In genomic region chr2:156196302-156197128, GRCm38 (mm10) we compare ENCODE assay signal across 8 mouse cellular contexts. TPM values are rescaled to one million over a fixed set of nuclear protein-coding genes. Genes with fewer than 3 reads are reported as not detected.
DNase-seq lines count a peak whose midpoint lies in the region; ATAC-seq lines count a peak whose summit lies in the region.

Gene Phf20 (plus strand): TSS chr2:156196466.

- H3K4me2 ChIP-seq in hindbrain, embryonic 15.5 days, result peak within 1 kb of the TSS; percentile 72

- H3K9me3 ChIP-seq in hindbrain, embryonic 15.5 days, result no peaks in the 10 kb centered on the region

- peaks cover 38% of the 10 kb centered on the region for H3K4me1 ChIP-seq in hindbrain, embryonic 15.5 days (replicated peaks)

- H3K4me3 ChIP-seq in hindbrain, embryonic 15.5 days, result peak within 1 kb of the TSS; percentile 84
- H3K4me3 ChIP-seq in macrophage (ENCODE audit: inconsistent target), result peak within 1 kb of the TSS; percentile 85

- peak; percentile 96 for DNase-seq in R1 (ENCODE audit: low read depth, low spot score)
- peak; percentile 99 to 100 for DNase-seq in cerebellum, postnatal 25 days
- DNase-seq in frontal cortex, postnatal 36 days (ENCODE audit: low spot score in 2 of 2), result peak; percentile 96 to 97
- DNase-seq in left cerebral cortex, adult 18-20 months (ENCODE audit: low spot score in 2 of 2), result peak; percentile 98
- peak; percentile 98 for DNase-seq in right cerebral cortex, adult 18-20 months
- peak; percentile 95 for DNase-seq in urinary bladder, postnatal 10 days (ENCODE audit: low spot score)

- H3K9ac ChIP-seq in hindbrain, embryonic 15.5 days, result peak within 1 kb of the TSS; percentile 81

- H3K79me2 ChIP-seq in macrophage (ENCODE audit: inconsistent target), result peaks cover 46% of the 10 kb centered on the region

- peak within 1 kb of the TSS; percentile 99 for H3K27ac ChIP-seq in hindbrain, embryonic 15.5 days (replicated peaks)
- peak within 1 kb of the TSS; percentile 91 for H3K27ac ChIP-seq in macrophage

- WGBS in hindbrain, embryonic 15.5 days, result under 1% methylated on average over 64 of the region's 88 CpGs
- WGBS in macrophage (ENCODE audit: missing documents), result 1% methylated on average over 80 of the region's 88 CpGs

- H3K36me3 ChIP-seq in hindbrain, embryonic 15.5 days, result 0 out of 2 replicates have a peak, but pooled peaks cover 2% of the 10 kb centered on the region
- no peaks in the 10 kb centered on the region for H3K36me3 ChIP-seq in macrophage (ENCODE audit: inconsistent target)

- no peaks in the 10 kb centered on the region for H3K27me3 ChIP-seq in hindbrain, embryonic 15.5 days

- peak; percentile 98 for ATAC-seq in hindbrain, embryonic 15.5 days (ENCODE audit: low FRiP score, low read depth)

RNA-seq across cellular contexts. Expression of gene Phf20, which starts in this region (rescaled TPM):
- polyA plus RNA-seq in hindbrain, embryonic 15.5 days (2015; fragmentation: Nextera tagmentation; extraction: Ambion mirVana), result 111 and 112 TPM in 2 replicates
- 10 to 100 TPM; 87.7 to 97.8 TPM for total RNA-seq in left cerebral cortex, adult 18-20 months (2021)
- 100 to 1,000 TPM; 176 to 613 (median 471) TPM for total RNA-seq in macrophage (2018; cell fraction: chromatin; rRNA removed)
- 10 to 100 TPM; 18.1 to 64.1 (median 43.5) TPM for total RNA-seq in macrophage (2018; cell fraction: cytosol; rRNA removed)
- total RNA-seq in macrophage (2018; cell fraction: nucleus; rRNA removed), result 100 to 1,000 TPM in 19 of 26 experiments, 10 to 100 TPM in 7; 55.0 to 247 (median 149) TPM
- 30.3 to 83.9 TPM (median 31.8 TPM) in 3 replicates for polyA plus RNA-seq in macrophage (2018)

Comparison
In these comparisons a context has a peak if more than half of its experiments do, and no peak if none do; other contexts are left out.
1. Peak in every context shown above with its lines: DNase-seq, ATAC-seq, H3K4me3 ChIP-seq and H3K27ac ChIP-seq.